Mouse (Mus musculus) liver, embryonic 15.5 days (tissue): Measurements from ENCODE around the gene Fam222b. TPM values are rescaled to one million over a fixed set of nuclear protein-coding genes. Genes with fewer than 3 reads are reported as not detected.

Source experiments
- ATAC-seq: fragments of 200-750 bp; cut with Nextera tagmentation; 2 replicates; pipeline ENCODE4 v1.8.0; 2017; ENCODE audit warnings: moderate number of reproducible peaks, mild to moderate bottlenecking, moderate library complexity; ENCODE audit not compliant: insufficient read depth
- H3K27ac ChIP-seq: fragments of 300-500 bp; sonication (generic); replicated peaks from 2 replicates; pipeline ENCODE4 v1.5.1; 2015; ENCODE audit warnings: mild to moderate bottlenecking, inconsistent platforms
- H3K27me3 ChIP-seq: fragments of 300-500 bp; sonication (generic); 2 replicates; pipeline ENCODE4 v1.6.1; 2015; ENCODE audit warnings: mild to moderate bottlenecking, inconsistent platforms
- H3K36me3 ChIP-seq: fragments of 300-500 bp; sonication (generic); replicated peaks from 2 replicates; pipeline ENCODE4 v1.6.1; 2015; ENCODE audit warnings: moderate library complexity, mild to moderate bottlenecking, inconsistent platforms
- H3K4me1 ChIP-seq: fragments of 300-500 bp; sonication (generic); replicated peaks from 2 replicates; pipeline ENCODE4 v1.6.1; 2015; ENCODE audit warnings: inconsistent platforms
- H3K4me2 ChIP-seq: fragments of 300-500 bp; sonication (generic); 2 replicates; pipeline ENCODE4 v1.6.1; 2015; ENCODE audit warnings: moderate library complexity, mild to moderate bottlenecking, inconsistent platforms
- H3K4me3 ChIP-seq: fragments of 300-500 bp; sonication (generic); replicated peaks from 2 replicates; pipeline ENCODE4 v1.5.1; 2015; ENCODE audit warnings: mild to moderate bottlenecking, inconsistent platforms
- H3K9ac ChIP-seq: fragments of 300-500 bp; sonication (generic); 2 replicates; pipeline ENCODE4 v1.6.1; 2015; ENCODE audit warnings: moderate library complexity, mild to moderate bottlenecking, inconsistent platforms
- H3K9me3 ChIP-seq: fragments of 300-500 bp; sonication (generic); replicated peaks from 2 replicates; pipeline ENCODE4 v1.6.1; 2016; ENCODE audit warnings: inconsistent platforms
- WGBS: fragments of 180-500 bp; shearing (Covaris S2); methylation state at CpG from one replicate; pipeline ENCODE4 v1.1.7; 2015; ENCODE audit warnings: mixed read lengths; ENCODE audit not compliant: insufficient replicate concordance; 5-methylcytosine and 5-hydroxymethylcytosine counted together
- polyA plus RNA-seq: library from polyadenylated mRNA; unstranded; fragments of >200 nt; fragmentation: Nextera tagmentation; extraction: Ambion mirVana; gene quantifications from 2 replicates; pipeline ENCODE4 v1.2.1, GENCODE M21; 2015

Gene Fam222b
- polyA plus RNA-seq, 1 experiment from 2014 or later: 4.3 TPM

DNA sequence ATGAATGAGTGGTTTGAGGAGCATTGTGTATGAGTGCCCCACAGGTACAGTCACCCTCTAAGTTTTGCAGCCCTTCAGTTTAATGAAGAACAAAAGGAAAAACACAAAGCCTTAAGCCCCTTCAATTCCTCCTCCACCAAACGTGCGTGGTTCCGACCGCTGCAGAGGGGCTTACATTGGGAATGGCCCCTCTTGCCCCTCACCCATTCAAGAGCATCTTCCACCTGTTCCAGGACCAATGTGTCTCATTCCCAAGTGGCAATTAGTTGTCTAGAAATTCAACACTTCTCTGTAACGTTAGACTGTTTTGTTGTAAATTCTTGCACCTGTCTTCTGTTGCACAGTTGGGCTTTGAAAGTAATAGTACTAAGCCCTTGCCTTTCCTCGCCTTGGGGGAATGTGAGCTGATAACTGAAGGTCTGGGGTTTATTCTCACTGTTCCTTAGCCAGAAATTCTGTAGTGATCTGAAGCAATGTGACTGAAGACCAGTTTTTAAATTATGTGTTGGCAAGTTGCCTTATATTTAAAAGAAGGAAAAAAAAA is 61.8 kb downstream of the Fam222b start:
- H3K9me3 ChIP-seq: no peaks in the 10 kb centered on the region
- H3K9ac ChIP-seq: no peak overlapping the region
- H3K27ac ChIP-seq: no peak overlapping the region
- H3K36me3 ChIP-seq: peaks cover 82% of the 10 kb centered on the region
- no peak overlapping the region for H3K4me2 ChIP-seq
- ATAC-seq: no peak
- H3K4me1 ChIP-seq: peaks cover 28% of the 10 kb centered on the region
- 83% methylated on average over 6 of the region's 6 CpGs for WGBS
- no peaks in the 10 kb centered on the region for H3K27me3 ChIP-seq
- H3K4me3 ChIP-seq: no peak overlapping the region

DNA sequence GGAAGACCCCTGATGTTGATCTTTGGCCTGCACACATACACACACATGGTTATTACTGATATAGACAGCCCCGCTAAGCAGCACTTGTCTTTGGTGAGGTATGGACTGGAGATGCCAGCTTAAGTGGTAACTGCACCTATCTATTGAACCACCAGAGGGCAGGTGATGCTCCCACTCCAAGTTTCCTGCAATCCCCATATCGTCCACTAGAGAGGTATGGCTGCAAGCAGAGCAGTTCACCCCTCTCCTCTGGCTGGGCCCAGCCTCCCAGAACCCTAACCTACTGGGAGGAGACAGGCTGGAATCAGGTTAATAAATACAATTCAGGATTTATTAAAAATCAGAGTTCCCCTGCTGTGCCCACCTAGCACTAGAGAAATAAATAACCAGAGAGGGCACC is 64.6 kb downstream of the Fam222b start:
- 10% methylated on average over 2 of the region's 2 CpGs for WGBS
- peaks cover 57% of the 10 kb centered on the region for H3K4me1 ChIP-seq
- no peak overlapping the region for H3K4me3 ChIP-seq
- H3K4me2 ChIP-seq: no peak overlapping the region
- peak overlapping the region; percentile 41; the same call in 1 of the 2 replicates for H3K27ac ChIP-seq
- peaks cover 81% of the 10 kb centered on the region for H3K36me3 ChIP-seq
- no peaks in the 10 kb centered on the region for H3K27me3 ChIP-seq
- no peak overlapping the region for H3K9ac ChIP-seq
- H3K9me3 ChIP-seq: no peaks in the 10 kb centered on the region
- ATAC-seq: peak; percentile 66

DNA sequence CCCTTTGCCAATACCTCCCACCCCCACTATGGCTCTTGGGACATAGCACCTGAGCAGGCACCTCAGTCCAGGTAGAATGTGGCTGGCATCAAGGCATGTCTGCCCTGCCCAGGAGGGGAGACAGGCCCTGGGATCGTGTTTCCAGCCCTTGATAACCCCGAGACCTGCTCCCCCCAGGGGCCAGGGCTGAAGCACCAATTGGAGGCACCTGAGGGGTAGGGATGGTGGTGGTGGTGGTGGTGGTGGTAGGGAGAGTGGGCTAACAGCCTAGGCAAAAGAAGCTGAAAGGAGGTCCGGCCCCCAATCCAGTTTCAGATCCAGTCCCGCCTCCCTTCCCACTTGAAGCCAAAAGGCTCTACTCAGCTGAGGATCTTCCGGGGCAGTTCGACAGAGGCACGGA is 65.1 kb downstream of the Fam222b start:
- Histone ChIP-seq H3K27ac (peak overlapping the region; percentile 41; the same call in 1 of the 2 replicates), H3K4me3 (no peak overlapping the region), H3K4me1 (peaks cover 61% of the 10 kb centered on the region), H3K9ac (no peak overlapping the region), H3K36me3 (peaks cover 76% of the 10 kb centered on the region), H3K4me2 (no peak overlapping the region), H3K9me3 (no peaks in the 10 kb centered on the region), H3K27me3 (no peaks in the 10 kb centered on the region)
- WGBS: 81% methylated on average over 7 of the region's 7 CpGs
- peak; percentile 11; the same call in 1 of the 2 replicates for ATAC-seq

DNA sequence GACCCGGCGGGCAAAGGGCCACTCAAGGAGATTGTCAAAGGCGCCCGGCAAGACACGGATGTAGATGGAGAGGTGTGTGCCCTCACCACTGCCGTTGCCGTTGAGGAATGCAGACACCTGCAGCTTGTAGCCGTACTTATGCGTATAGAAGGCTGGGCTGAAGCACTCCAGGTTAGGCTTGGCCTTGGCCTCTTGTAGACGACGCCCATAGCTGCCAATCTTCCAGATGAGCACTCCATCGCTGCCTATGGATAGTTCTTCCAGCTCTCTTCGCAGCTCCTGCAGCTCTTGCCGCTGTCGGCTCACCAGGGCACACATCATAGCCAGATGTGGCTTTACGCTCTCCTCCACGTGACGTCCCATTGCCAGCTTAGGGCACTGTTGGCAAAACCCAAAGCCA is 65.7 kb downstream of the Fam222b start:
- Histone ChIP-seq H3K27me3 (no peaks in the 10 kb centered on the region), H3K36me3 (peaks cover 70% of the 10 kb centered on the region), H3K4me3 (no peak overlapping the region), H3K27ac (no peak overlapping the region), H3K9ac (no peak overlapping the region), H3K9me3 (no peaks in the 10 kb centered on the region), H3K4me2 (no peak overlapping the region), H3K4me1 (peaks cover 67% of the 10 kb centered on the region)
- WGBS: 87% methylated on average over 18 of the region's 18 CpGs
- no peak for ATAC-seq

DNA sequence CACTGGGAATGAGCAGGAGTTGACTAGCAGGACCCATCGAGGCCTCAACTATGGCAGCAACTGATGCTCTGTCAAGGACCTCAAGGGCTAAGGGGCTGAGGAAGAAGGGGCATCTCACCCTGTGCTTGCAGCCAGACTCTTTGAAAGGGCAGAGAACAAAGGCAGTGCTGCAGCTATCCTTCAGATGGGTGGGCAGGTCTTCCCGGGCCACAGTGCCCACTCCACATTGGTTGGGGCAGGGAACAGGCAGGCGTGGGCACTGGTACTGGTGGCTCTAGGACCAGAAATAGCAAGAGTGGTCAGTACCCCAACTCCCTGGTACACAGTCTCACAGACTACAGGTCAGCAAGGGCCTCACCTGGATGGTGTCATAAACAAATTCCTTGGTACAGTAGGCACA is 66.2 kb downstream of the Fam222b start:
- WGBS: 74% methylated on average over 3 of the region's 3 CpGs
- H3K27ac ChIP-seq: no peak overlapping the region
- no peak overlapping the region for H3K9ac ChIP-seq
- H3K4me2 ChIP-seq: no peak overlapping the region
- ATAC-seq: no peak
- H3K27me3 ChIP-seq: no peaks in the 10 kb centered on the region
- H3K4me3 ChIP-seq: no peak overlapping the region
- peaks cover 67% of the 10 kb centered on the region for H3K36me3 ChIP-seq
- no peaks in the 10 kb centered on the region for H3K9me3 ChIP-seq
- peaks cover 71% of the 10 kb centered on the region for H3K4me1 ChIP-seq

DNA sequence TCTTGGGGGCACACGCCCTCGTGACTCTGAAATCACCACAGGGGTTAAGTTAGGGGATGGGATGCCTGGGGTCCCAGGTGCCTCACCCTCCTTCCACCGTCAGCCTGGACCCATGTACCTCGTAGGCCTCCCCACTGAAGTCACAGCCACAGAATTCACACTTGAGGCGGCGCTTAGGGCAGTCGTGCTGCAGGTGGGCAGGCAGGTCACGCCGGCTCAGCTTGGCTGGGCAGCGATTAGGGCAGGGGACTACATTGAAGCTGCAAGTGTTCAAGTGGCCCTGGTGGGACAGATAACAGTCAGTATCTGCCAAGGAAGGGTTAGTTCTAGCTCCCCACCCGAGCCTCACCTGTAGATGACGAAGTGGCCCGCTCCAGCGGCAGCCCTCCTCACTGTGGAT is 66.7 kb downstream of the Fam222b start:
- Histone ChIP-seq H3K4me2 (0 out of 2 replicates have a peak overlapping the region, but pooled peaks have one; percentile 4), H3K27me3 (no peaks in the 10 kb centered on the region), H3K9me3 (no peaks in the 10 kb centered on the region), H3K4me1 (peaks cover 76% of the 10 kb centered on the region), H3K36me3 (peaks cover 63% of the 10 kb centered on the region), H3K9ac (no peak overlapping the region), H3K27ac (0 out of 2 replicates have a peak overlapping the region, but pooled peaks have one; percentile 26), H3K4me3 (no peak overlapping the region)
- no peak for ATAC-seq
- WGBS: 72% methylated on average over 14 of the region's 14 CpGs

DNA sequence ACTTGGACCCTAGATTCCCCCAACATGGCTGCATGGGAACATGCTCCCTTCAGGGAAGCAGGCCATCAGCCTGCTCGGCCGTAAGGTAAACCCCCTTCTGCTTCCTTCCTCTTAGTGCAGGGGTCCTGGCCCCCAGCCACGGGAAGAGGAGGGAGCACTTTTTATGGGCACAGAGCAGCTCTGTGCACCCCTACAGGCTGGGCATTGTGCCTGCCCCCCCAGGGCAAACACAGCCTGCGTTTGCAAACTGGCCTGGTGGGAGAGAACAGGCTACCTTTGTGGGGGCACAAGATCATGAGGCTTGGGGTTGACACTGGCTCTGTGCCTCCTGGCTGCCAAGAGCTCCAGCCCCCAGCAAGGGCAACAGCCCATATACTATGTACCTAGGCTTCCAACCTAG is 67.5 kb downstream of the Fam222b start:
- Histone ChIP-seq H3K36me3 (peaks cover 56% of the 10 kb centered on the region), H3K4me1 (peaks cover 84% of the 10 kb centered on the region), H3K9me3 (no peaks in the 10 kb centered on the region), H3K4me2 (peak overlapping the region; percentile 99), H3K4me3 (no peak overlapping the region; the same call in 1 of the 2 replicates), H3K9ac (no peak overlapping the region), H3K27ac (peak overlapping the region; percentile 82), H3K27me3 (no peaks in the 10 kb centered on the region)
- 44% methylated on average over 4 of the region's 4 CpGs for WGBS
- no peak for ATAC-seq

DNA sequence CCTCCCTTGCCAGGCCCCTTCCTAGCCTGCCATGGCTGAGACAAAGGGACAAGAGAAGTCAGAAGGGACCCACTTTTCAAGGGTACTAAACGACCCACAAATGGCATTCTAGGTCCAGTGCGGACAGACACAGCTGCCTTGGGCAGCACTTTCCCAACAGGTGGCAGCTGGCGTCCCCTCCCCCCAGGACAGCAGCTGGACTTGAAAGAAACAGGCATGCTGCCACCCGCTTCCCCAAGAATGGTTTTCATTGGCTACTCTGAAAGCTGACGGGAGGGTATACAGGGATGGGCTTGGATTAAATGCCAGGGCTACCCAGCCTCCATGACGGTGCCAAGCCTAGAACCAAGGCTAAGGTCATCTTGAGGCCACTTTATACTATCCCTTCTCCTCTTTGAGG is 68.0 kb downstream of the Fam222b start:
- peak overlapping the region; percentile 99 for H3K4me2 ChIP-seq
- peaks cover 53% of the 10 kb centered on the region for H3K36me3 ChIP-seq
- ATAC-seq: no peak
- peaks cover 89% of the 10 kb centered on the region for H3K4me1 ChIP-seq
- H3K9me3 ChIP-seq: no peaks in the 10 kb centered on the region
- no peaks in the 10 kb centered on the region for H3K27me3 ChIP-seq
- 73% methylated on average over 6 of the region's 6 CpGs for WGBS
- peak overlapping the region; percentile 82 for H3K27ac ChIP-seq
- H3K9ac ChIP-seq: peak overlapping the region; percentile 86; the same call in 1 of the 2 replicates
- H3K4me3 ChIP-seq: peak overlapping the region; percentile 73; the same call in 1 of the 2 replicates

DNA sequence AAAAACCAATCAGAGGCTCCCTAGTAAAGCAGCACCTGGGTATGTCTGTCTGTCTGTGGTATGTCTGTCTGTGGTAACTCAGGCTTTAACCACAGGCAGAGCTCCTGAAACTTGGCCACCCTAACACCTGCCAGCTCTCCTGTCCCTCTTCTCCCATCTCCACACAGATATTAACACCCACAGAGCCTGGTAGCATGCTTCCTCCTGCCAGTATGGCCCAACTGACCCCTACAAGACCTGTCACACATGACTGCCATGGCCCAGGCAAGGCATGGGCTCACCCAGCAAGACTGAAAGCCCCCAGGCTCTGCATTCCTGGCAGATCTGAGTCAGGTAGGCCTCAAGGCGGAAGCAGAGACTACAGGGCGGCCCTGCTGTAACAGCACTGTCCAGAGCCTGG is 68.6 kb downstream of the Fam222b start:
- Histone ChIP-seq H3K9me3 (no peaks in the 10 kb centered on the region), H3K27me3 (no peaks in the 10 kb centered on the region), H3K4me1 (peaks cover 94% of the 10 kb centered on the region), H3K9ac (peak overlapping the region; percentile 86), H3K4me3 (peak overlapping the region; percentile 73), H3K4me2 (peak overlapping the region; percentile 99), H3K27ac (peak overlapping the region; percentile 82), H3K36me3 (peaks cover 47% of the 10 kb centered on the region)
- 88% methylated on average over 2 of the region's 2 CpGs for WGBS
- no peak for ATAC-seq

DNA sequence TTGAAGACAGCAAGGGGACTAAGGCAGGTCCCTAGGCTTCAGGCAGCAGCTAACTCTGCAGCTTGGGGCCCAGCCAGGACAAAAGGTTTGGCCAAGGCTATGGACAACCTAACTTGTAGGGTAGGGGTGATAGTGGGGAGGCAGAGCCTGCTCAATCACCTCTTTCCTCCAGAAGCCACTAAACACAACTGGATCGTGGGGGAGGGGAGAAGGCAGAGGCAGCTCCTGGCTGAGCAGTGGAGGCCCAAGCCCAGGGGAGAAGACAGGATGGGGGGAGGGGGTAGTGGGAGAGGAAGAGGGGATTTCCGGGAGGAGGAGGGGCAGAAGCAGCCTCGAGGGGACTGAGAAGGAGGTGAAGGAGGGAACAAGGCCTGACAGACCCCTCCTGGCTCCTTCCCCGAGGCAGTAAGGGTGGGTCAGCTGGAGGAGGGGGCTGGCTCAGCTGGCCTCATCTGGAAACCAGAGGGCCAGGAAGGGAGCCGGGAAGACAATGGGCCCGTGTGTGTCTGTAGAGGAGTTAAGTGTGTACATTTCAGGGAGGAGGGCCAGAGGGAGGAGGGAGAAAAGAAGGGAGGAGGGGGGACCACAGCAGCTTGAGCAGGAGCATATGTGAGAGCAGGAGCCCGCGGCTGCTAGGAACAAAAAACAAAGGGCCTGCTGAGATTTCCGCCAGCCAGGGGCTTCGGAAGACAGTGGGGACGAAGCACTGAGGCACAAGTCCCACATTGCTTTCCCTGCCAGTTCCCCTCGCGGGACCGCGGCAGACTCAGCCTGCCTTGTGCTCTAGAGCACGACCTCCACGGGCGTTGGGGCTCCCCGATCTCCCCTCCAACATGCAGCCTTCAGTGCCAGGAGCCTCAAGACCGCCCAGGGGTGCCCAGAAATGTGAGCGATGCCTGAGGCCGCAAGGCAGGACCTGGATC is 69.5 kb downstream of the Fam222b start:
- Histone ChIP-seq H3K27ac (peak overlapping the region; percentile 82), H3K9me3 (no peaks in the 10 kb centered on the region), H3K4me2 (peak overlapping the region; percentile 99), H3K4me3 (peak overlapping the region; percentile 73), H3K9ac (peak overlapping the region; percentile 86), H3K36me3 (peaks cover 38% of the 10 kb centered on the region), H3K4me1 (peaks cover 97% of the 10 kb centered on the region), H3K27me3 (no peaks in the 10 kb centered on the region)
- WGBS: under 1% methylated on average over 22 of the region's 22 CpGs
- ATAC-seq: no peak

DNA sequence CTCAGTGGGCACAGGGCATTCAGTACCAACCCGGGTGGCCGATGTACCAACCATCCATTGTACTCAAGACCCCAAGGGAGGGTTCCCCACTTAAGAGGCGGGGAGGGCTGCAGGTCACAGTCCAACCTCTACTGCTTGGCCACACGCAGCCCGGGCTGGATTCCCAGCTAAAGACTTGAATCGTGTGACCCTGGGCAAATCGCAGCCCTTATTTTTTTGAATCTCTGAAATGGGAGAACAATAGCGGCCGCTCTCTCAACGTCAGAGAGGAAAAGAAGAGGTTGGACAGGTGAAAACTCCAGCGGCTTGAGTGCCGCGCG is 70.1 kb downstream of the Fam222b start:
- Histone ChIP-seq H3K4me2 (peak overlapping the region; percentile 99), H3K4me1 (peaks cover 97% of the 10 kb centered on the region), H3K27ac (peak overlapping the region; percentile 82), H3K27me3 (no peaks in the 10 kb centered on the region), H3K9me3 (no peaks in the 10 kb centered on the region), H3K9ac (peak overlapping the region; percentile 86), H3K4me3 (peak overlapping the region; percentile 73), H3K36me3 (peaks cover 32% of the 10 kb centered on the region)
- 0% methylated on average over 14 of the region's 14 CpGs for WGBS
- ATAC-seq: no peak
